ENCODE assay signal across 15 mouse cellular contexts in genomic region chr9:118676692-118677091, GRCm38 (mm10).
A peak's percentile ranks its signal among the peaks of the same experiment; 100 is the strongest.
DNase-seq lines count a peak whose midpoint lies in the region; ATAC-seq and TF ChIP-seq lines count a peak whose summit lies in the region.
"Had no signal": no experiment of that assay in that cellular context is flagged by ENCODE, and none has a peak within 500 bp of the region (broad histone marks: within the 10 kb centered on the region; RNA-seq: fewer than 3 reads in every experiment).

No protein-coding gene starts in this region.

- H3K27me3 ChIP-seq in forebrain, embryonic 12.5 days, result no peaks in the 10 kb centered on the region
- H3K27me3 ChIP-seq in forebrain, embryonic 16.5 days (replicated peaks; ENCODE audit: control insufficient read depth, insufficient read depth, low read length), result no peaks in the 10 kb centered on the region
- H3K27me3 ChIP-seq in kidney, postnatal 0 days (ENCODE audit: insufficient read depth, low read length), result no peaks in the 10 kb centered on the region

- H3K9me3 ChIP-seq in forebrain, embryonic 12.5 days, result no peaks in the 10 kb centered on the region
- H3K9me3 ChIP-seq in forebrain, embryonic 16.5 days (ENCODE audit: control insufficient read depth, low read length), result no peaks in the 10 kb centered on the region
- no peaks in the 10 kb centered on the region for H3K9me3 ChIP-seq in kidney, postnatal 0 days (replicated peaks; ENCODE audit: low read length)

- intact Hi-C loops in left cerebral cortex, postnatal 25 days (cut with DNase I), result no loop called here

- 0 out of 2 replicates have a peak, but pooled peaks have one; percentile 30 for ATAC-seq in forebrain, embryonic 12.5 days (ENCODE audit: low FRiP score)
- ATAC-seq in forebrain, embryonic 16.5 days, result no peak
- no peak for ATAC-seq in kidney, postnatal 0 days (replicated peaks; ENCODE audit: low FRiP score, low read depth)
- ATAC-seq: forebrain, embryonic 14.5 days had no signal

- no peak overlapping the region for H3K9ac ChIP-seq in forebrain, embryonic 12.5 days
- no peak overlapping the region for H3K9ac ChIP-seq in forebrain, embryonic 16.5 days (replicated peaks; ENCODE audit: low read depth, low read length)
- H3K9ac ChIP-seq in kidney, postnatal 0 days (ENCODE audit: low read depth, low read length), result no peak overlapping the region
- H3K9ac ChIP-seq: liver, embryonic 14.5 days had no signal

- H3K4me3 ChIP-seq in forebrain, embryonic 12.5 days (replicated peaks), result no peak overlapping the region
- H3K4me3 ChIP-seq in forebrain, embryonic 16.5 days (replicated peaks; ENCODE audit: low read length), result no peak overlapping the region
- H3K4me3 ChIP-seq in kidney, postnatal 0 days (replicated peaks; ENCODE audit: low read depth, low read length), result no peak overlapping the region

- no peak for DNase-seq in kidney, postnatal 0 days (ENCODE audit: low spot score)
- no peak for DNase-seq in kidney, postnatal 25 days
- peak; percentile 20 for DNase-seq in retina, postnatal 1 day
- no peak for DNase-seq in retina, embryonic 14.5 days (ENCODE audit: low spot score)
- no peak for DNase-seq in frontal cortex, adult 2 months (ENCODE audit: extremely low spot score in 1 of 2, low spot score in 1 of 2)
- no peak for DNase-seq in left cerebral cortex, postnatal 25 days (ENCODE audit: low spot score in 2 of 2)
- DNase-seq: adrenal gland, postnatal 36 days; cerebellum, adult 8-10 months; kidney, adult 8-10 months; layer of hippocampus, postnatal 36 days; spleen, adult 18-20 months had no signal

- H3K4me2 ChIP-seq in forebrain, embryonic 12.5 days, result no peak overlapping the region
- H3K4me2 ChIP-seq in forebrain, embryonic 16.5 days (ENCODE audit: low read length), result no peak overlapping the region
- no peak overlapping the region for H3K4me2 ChIP-seq in kidney, postnatal 0 days (ENCODE audit: low read length)

- 84% methylated on average over 8 of the region's 8 CpGs for WGBS in forebrain, embryonic 12.5 days
- 84% methylated on average over 8 of the region's 8 CpGs for WGBS in forebrain, embryonic 16.5 days
- 85% methylated on average over 8 of the region's 8 CpGs for WGBS in kidney, postnatal 0 days

- no peaks in the 10 kb centered on the region for H3K36me3 ChIP-seq in forebrain, embryonic 12.5 days (replicated peaks)
- no peaks in the 10 kb centered on the region for H3K36me3 ChIP-seq in forebrain, embryonic 16.5 days (ENCODE audit: control insufficient read depth, insufficient read depth)
- H3K36me3 ChIP-seq in kidney, postnatal 0 days (ENCODE audit: insufficient read depth, low read length), result 0 out of 2 replicates have a peak, but pooled peaks cover 9% of the 10 kb centered on the region

- H3K27ac ChIP-seq in forebrain, embryonic 12.5 days, result 0 out of 2 replicates have a peak overlapping the region, but pooled peaks have one; percentile 36
- H3K27ac ChIP-seq in forebrain, embryonic 16.5 days (ENCODE audit: low read length), result no peak overlapping the region
- H3K27ac ChIP-seq in kidney, postnatal 0 days, result peak overlapping the region; percentile 8; the same call in 1 of the 2 replicates
- H3K27ac ChIP-seq: liver, embryonic 14.5 days had no signal

- no peak for TF ChIP-seq CTCF in kidney, postnatal 0 days (IDR thresholded peaks at IDR 0.05; ENCODE audit: low read depth)

- H3K4me1 ChIP-seq in forebrain, embryonic 12.5 days, result peaks cover 19% of the 10 kb centered on the region
- H3K4me1 ChIP-seq in forebrain, embryonic 16.5 days (replicated peaks; ENCODE audit: control insufficient read depth, insufficient read depth, low read length), result peaks cover 3% of the 10 kb centered on the region; the same call in 1 of the 2 replicates
- H3K4me1 ChIP-seq in kidney, postnatal 0 days (replicated peaks; ENCODE audit: insufficient read depth, low read length), result no peaks in the 10 kb centered on the region
